Mouse (Mus musculus): ENCODE measurements around the gene Dapl1.

DNA sequence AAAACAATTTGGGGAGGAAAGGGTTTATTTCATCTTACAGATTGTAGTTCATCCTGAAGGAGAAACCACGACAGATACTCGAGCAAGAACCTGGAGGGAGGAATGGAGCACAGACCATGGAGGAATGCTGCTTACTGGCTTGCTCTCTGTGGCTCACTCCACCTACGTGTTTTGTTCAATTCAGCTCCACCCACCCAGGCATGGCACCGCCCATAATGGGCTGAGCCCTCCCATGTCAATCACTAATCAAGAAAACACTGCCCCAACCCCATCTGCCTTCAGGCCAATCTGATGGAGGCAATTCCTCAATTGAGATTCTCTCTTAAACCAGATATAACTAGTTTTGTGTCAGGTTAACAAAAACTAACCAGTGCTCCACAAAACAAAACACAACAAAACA, 35.5 kb upstream of the Dapl1 start:
- no peak for TF ChIP-seq CTCF (IDR thresholded peaks at IDR 0.05; ENCODE audit: low read depth, low read length)
- TF ChIP-seq POLR2A (IDR thresholded peaks at IDR 0.05; ENCODE audit: extremely low read depth, insufficient read depth, low read length) = no peak

All from liver, adult 2 months (tissue).